Mouse (Mus musculus): ENCODE results near the gene 4933424G06Rik. TPM values are rescaled to one million over a fixed set of nuclear protein-coding genes. Genes with fewer than 3 reads are reported as not detected.
A peak's percentile ranks its signal among the peaks of the same experiment; 100 is the strongest.

Gene 4933424G06Rik
- polyA plus RNA-seq, 1 experiment, result 0.21 TPM

DNA sequence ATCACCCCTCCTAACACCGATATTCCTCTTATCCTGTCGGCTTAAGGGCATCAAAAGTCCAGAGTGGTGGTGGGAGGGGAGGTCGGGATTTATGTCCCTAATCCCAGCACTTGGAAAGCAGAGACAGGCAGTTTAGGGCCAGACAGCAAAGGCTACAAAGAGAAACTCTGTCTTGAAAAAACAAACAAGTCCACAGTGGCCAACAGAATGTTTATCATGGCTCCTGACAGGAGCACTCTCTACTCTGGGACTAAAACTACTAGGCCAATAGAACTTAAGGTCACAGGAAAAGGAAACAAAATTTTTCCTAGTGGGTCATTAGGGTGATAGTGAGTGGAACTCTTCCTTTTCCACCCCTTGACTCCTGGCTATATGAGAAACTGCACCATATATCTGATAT lies 35.0 kb upstream of the 4933424G06Rik start:
- Histone ChIP-seq H3K27me3 (ENCODE audit: control insufficient read depth, insufficient read depth, low read length) (no peaks in the 10 kb centered on the region), H3K4me3 (replicated peaks; ENCODE audit: insufficient read depth, low read depth, low read length) (no peak overlapping the region), H3K4me1 (ENCODE audit: control insufficient read depth, insufficient read depth, low read length) (no peaks in the 10 kb centered on the region), H3K27ac (ENCODE audit: insufficient read depth, low read length) (no peak overlapping the region)
- TF ChIP-seq CTCF (IDR thresholded peaks at IDR 0.05; ENCODE audit: borderline replicate concordance, insufficient read depth, low read depth, low read length) (no peak), POLR2A (IDR thresholded peaks at IDR 0.05; ENCODE audit: borderline replicate concordance, insufficient read depth, low read length) (no peak)
- no peak for DNase-seq
- 79% methylated on average over 3 of the region's 3 CpGs for WGBS

DNA sequence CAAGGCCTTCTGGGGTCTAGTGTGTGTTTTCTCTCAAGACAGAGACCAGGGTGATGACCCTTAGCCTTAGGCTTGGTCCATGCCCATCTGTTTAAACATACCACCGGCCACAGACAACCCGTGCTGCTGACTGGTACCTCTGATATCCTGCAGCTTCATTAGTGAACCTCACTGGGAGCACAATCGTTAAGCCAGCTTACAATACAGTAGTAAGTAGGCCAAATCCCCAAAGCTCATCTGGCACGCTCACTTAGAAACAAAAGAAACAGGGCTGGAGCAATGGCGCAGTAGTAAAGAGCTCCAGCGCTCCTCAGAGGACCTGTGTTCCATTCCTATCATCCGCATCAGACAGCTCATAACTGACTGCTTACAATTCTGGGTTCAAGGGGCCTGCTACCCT lies 29.1 kb upstream of the 4933424G06Rik start:
- Histone ChIP-seq H3K4me3 (replicated peaks; ENCODE audit: insufficient read depth, low read depth, low read length) (no peak overlapping the region), H3K27ac (ENCODE audit: insufficient read depth, low read length) (no peak overlapping the region), H3K4me1 (ENCODE audit: control insufficient read depth, insufficient read depth, low read length) (no peaks in the 10 kb centered on the region), H3K27me3 (ENCODE audit: control insufficient read depth, insufficient read depth, low read length) (no peaks in the 10 kb centered on the region)
- 56% methylated on average over 7 of the region's 7 CpGs for WGBS
- DNase-seq, result no peak
- TF ChIP-seq POLR2A (IDR thresholded peaks at IDR 0.05; ENCODE audit: borderline replicate concordance, insufficient read depth, low read length) (no peak), CTCF (IDR thresholded peaks at IDR 0.05; ENCODE audit: borderline replicate concordance, insufficient read depth, low read depth, low read length) (no peak)

DNA sequence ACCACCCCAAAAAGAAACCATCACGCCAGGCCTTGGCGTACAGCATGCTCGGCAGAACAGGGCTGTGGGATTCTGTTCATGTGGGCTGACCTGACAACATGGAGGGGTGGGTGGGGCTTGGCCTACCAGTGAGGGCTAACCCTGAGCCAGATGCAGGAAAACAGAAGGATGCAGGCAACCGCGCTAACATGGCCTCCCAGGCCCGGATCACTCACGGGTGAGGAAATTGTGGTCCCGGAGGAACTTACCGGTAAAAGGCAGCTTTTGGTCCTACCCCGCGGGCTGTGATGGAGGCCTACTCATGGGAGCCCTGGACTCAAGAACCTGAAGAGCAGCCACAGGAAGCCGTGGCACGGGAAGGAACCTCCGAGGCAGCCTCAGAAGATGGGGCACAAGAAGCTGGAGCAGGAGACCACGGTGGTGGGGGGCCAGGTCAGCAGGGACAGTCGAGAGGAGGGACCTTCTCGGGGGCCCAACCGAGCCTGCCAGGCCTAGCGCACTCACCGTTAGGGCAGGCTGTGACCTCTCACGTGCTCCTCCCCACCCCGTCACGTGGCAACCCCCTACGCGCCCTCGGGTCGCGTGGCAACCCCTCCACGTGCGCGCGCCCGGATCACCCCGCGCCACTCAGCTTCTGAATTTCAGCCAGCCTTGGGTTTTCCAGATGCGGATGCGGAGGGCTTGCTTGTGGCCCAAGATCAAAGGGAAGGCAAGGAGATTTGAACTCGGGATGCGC lies 27.2 kb upstream of the 4933424G06Rik start, which contains the start of gene Fam178b:
Fam178b (minus strand) TSS at position 564 of the 736 bp plus-strand sequence.
- no peaks in the 10 kb centered on the region for H3K27me3 ChIP-seq (ENCODE audit: control insufficient read depth, insufficient read depth, low read length)
- H3K4me1 ChIP-seq (ENCODE audit: control insufficient read depth, insufficient read depth, low read length), result no peaks in the 10 kb centered on the region
- TF ChIP-seq POLR2A (IDR thresholded peaks at IDR 0.05; ENCODE audit: borderline replicate concordance, insufficient read depth, low read length) (no peak), CTCF (IDR thresholded peaks at IDR 0.05; ENCODE audit: borderline replicate concordance, insufficient read depth, low read depth, low read length) (no peak)
- no peak within 1 kb of the TSS for H3K27ac ChIP-seq (ENCODE audit: insufficient read depth, low read length)
- WGBS, result 91% methylated on average over 39 of the region's 39 CpGs
- no peak for DNase-seq
- H3K4me3 ChIP-seq (replicated peaks; ENCODE audit: insufficient read depth, low read depth, low read length), result no peak within 1 kb of the TSS

DNA sequence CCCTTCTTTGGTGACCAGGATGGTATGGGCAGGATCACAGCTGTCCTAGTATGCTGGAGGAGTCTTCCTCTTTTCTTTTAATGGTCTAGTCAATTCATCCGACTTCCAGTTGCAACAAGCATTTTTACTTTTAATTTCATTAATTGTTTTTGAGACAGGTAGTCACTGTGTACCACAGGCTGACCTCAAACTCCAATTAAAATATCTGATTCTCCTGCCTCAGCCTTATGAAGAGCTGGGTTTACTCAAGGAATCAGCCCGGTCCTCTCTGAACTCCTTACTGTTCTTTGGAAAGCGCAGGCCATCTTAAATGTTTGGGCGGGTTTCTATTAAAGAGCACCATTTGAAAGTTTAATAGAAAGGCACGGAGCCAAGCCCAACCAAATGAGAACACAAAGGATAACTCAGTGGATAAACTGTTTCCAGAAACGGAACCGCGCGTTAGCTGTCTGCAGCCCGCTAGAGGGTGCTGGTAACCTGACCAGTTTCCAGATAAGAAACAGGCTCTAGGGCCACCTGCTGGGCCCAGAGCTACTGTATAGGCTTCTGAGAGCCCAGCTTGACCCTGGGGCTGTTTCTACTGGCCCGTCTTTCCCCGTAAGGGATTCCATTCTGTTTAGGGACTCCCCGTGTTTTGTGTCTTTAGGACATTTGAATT lies 26.0 kb upstream of the 4933424G06Rik start:
- peak; percentile 74 to 80 for DNase-seq
- Histone ChIP-seq H3K4me3 (replicated peaks; ENCODE audit: insufficient read depth, low read depth, low read length) (no peak overlapping the region), H3K27ac (ENCODE audit: insufficient read depth, low read length) (no peak overlapping the region), H3K4me1 (ENCODE audit: control insufficient read depth, insufficient read depth, low read length) (no peaks in the 10 kb centered on the region), H3K27me3 (ENCODE audit: control insufficient read depth, insufficient read depth, low read length) (no peaks in the 10 kb centered on the region)
- TF ChIP-seq POLR2A (IDR thresholded peaks at IDR 0.05; ENCODE audit: borderline replicate concordance, insufficient read depth, low read length) (no peak), CTCF (IDR thresholded peaks at IDR 0.05; ENCODE audit: borderline replicate concordance, insufficient read depth, low read depth, low read length) (peak; percentile 80)
- WGBS, result 14% methylated on average over 13 of the region's 13 CpGs

GRCm38 (mm10) chr1:36690671-36691235 lies 19.2 kb upstream of the 4933424G06Rik start:
- Histone ChIP-seq H3K27me3 (ENCODE audit: control insufficient read depth, insufficient read depth, low read length) (no peaks in the 10 kb centered on the region), H3K27ac (ENCODE audit: insufficient read depth, low read length) (peak overlapping the region; percentile 67), H3K4me1 (ENCODE audit: control insufficient read depth, insufficient read depth, low read length) (no peaks in the 10 kb centered on the region), H3K4me3 (replicated peaks; ENCODE audit: insufficient read depth, low read depth, low read length) (peak overlapping the region; percentile 84)
- DNase-seq, result no peak
- 58% methylated on average over 11 of the region's 11 CpGs for WGBS
- no peak for TF ChIP-seq CTCF (IDR thresholded peaks at IDR 0.05; ENCODE audit: borderline replicate concordance, insufficient read depth, low read depth, low read length)
- TF ChIP-seq POLR2A (IDR thresholded peaks at IDR 0.05; ENCODE audit: borderline replicate concordance, insufficient read depth, low read length), result no peak

DNA sequence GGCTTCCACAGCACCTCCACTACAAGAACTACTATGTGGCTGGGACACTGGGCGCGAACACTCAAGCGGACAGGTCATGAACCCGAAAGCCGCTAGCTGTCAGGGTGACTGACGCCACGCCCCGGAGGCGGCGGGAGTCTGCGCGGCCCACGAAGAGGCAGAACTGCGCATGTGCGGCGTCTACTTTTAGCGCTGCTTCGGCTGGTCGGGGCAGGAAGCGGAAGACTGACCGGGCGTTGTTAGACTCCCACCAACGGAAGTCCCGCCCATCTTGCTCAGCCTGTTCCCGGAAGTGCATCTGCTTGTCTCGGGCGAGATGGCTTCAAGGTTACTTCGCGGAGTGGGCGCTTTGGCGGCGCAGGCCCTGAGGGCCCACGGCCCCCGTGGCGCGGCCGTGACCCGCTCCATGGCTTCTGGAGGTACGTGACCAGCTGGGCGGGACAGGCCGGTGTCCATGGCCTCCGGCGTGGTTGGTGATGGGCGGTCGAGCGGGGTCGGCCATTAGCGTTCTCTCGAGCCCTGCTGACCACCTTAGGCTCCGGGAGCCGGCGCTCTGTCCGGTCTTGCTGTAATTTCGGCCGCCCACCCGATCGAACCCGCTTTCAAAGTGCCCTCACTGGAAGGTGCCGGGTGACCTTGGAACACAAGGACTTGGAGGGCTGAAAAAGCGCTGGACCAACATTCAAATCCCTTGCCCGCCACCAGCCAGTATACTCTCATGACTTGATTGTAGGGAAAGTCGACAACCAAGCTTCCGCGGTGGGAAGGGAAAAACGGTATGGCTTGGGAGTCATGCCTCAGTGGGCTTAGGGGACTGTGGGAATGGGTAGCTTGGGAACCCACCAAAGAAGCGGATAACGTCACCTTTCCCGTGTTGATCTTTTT lies 18.4 kb upstream of the 4933424G06Rik start, which contains the start of gene Cox5b:
Cox5b (plus strand) TSS at position 179 of the 885 bp plus-strand sequence.
- Histone ChIP-seq H3K27ac (ENCODE audit: insufficient read depth, low read length) (peak within 1 kb of the TSS; percentile 70), H3K27me3 (ENCODE audit: control insufficient read depth, insufficient read depth, low read length) (no peaks in the 10 kb centered on the region), H3K4me3 (replicated peaks; ENCODE audit: insufficient read depth, low read depth, low read length) (peak within 1 kb of the TSS; percentile 99), H3K4me1 (ENCODE audit: control insufficient read depth, insufficient read depth, low read length) (no peaks in the 10 kb centered on the region)
- TF ChIP-seq CTCF (IDR thresholded peaks at IDR 0.05; ENCODE audit: borderline replicate concordance, insufficient read depth, low read depth, low read length) (no peak), POLR2A (IDR thresholded peaks at IDR 0.05; ENCODE audit: borderline replicate concordance, insufficient read depth, low read length) (peak; percentile 30; the same call in 1 of the 2 replicates)
- WGBS, result under 1% methylated on average over 68 of the region's 68 CpGs
- DNase-seq, result peak; percentile 97 to 98

DNA sequence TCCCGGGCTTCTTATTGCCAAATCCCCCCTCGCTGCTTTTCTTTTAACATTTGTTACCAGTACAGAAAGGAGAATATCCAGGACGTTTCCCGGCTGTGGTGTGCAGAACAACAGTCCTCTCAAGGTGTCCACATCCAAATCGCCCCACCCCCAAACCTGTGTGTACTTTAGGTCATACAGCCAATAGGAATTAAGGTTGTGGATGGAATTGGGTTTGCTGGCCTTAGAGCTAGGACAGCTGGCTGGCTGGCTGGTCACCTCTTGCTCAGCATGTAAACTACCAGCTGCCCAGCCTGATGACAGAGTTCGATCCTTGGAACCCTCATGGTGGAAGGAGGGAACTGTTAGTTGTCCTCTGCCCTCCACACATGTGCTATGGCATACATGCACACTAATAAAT lies 15.1 kb upstream of the 4933424G06Rik start:
- no peaks in the 10 kb centered on the region for H3K27me3 ChIP-seq (ENCODE audit: control insufficient read depth, insufficient read depth, low read length)
- no peak overlapping the region for H3K27ac ChIP-seq (ENCODE audit: insufficient read depth, low read length)
- DNase-seq, result no peak
- peaks cover 3% of the 10 kb centered on the region; the same call in 1 of the 2 replicates for H3K4me1 ChIP-seq (ENCODE audit: control insufficient read depth, insufficient read depth, low read length)
- no peak overlapping the region for H3K4me3 ChIP-seq (replicated peaks; ENCODE audit: insufficient read depth, low read depth, low read length)
- TF ChIP-seq CTCF (IDR thresholded peaks at IDR 0.05; ENCODE audit: borderline replicate concordance, insufficient read depth, low read depth, low read length) (no peak), POLR2A (IDR thresholded peaks at IDR 0.05; ENCODE audit: borderline replicate concordance, insufficient read depth, low read length) (no peak)
- WGBS, result 70% methylated on average over 6 of the region's 6 CpGs
